Mouse (Mus musculus) heart, postnatal 4 days (tissue): ENCODE data around the gene Kcnf1. TPM values are rescaled to one million over a fixed set of nuclear protein-coding genes. Genes with fewer than 3 reads are reported as not detected.

Experiments used
- DNase-seq: peaks from one replicate; pipeline ENCODE4 v3.0.0; 2021
- total RNA-seq, 2 experiments: library from RNA; stranded (reverse); gene quantifications; 2 replicates each; pipeline ENCODE4 v1.2.3; 2021

Gene Kcnf1
- under 1 TPM; 0.33 to 0.47 TPM for total RNA-seq

- DNase-seq, result no peak
These were observed at the start of gene Kcnf1 for GRCm38 (mm10) chr12:17176757-17177092. Kcnf1 (minus strand) TSS chr12:17176888.

- DNase-seq, result peak; percentile 26
These were observed 48.3 kb upstream of the Kcnf1 start for GRCm38 (mm10) chr12:17225012-17225411.

- no peak for DNase-seq
These were observed 46.4 kb upstream of the Kcnf1 start for GRCm38 (mm10) chr12:17223050-17223449.

- DNase-seq, result peak; percentile 14
These were observed 45.3 kb upstream of the Kcnf1 start for GRCm38 (mm10) chr12:17221891-17222428.

GRCm38 (mm10) chr12:17220631-17221030 is 43.9 kb upstream of the Kcnf1 start:
- DNase-seq, result no peak

GRCm38 (mm10) chr12:17219107-17219506 is 42.4 kb upstream of the Kcnf1 start:
- DNase-seq, result no peak

GRCm38 (mm10) chr12:17218390-17218789 is 41.7 kb upstream of the Kcnf1 start:
- DNase-seq, result no peak

GRCm38 (mm10) chr12:17215751-17216150 is 39.1 kb upstream of the Kcnf1 start:
- DNase-seq, result no peak

GRCm38 (mm10) chr12:17202492-17203322 is 26.0 kb upstream of the Kcnf1 start:
- DNase-seq, result no peak

- no peak for DNase-seq
These were observed 21.9 kb upstream of the Kcnf1 start for GRCm38 (mm10) chr12:17198621-17199020.

GRCm38 (mm10) chr12:17194140-17194539 is 17.5 kb upstream of the Kcnf1 start:
- DNase-seq, result no peak

- DNase-seq, result no peak
These were observed 16.6 kb upstream of the Kcnf1 start for GRCm38 (mm10) chr12:17193311-17193710.

- DNase-seq, result no peak
These were observed 16.2 kb upstream of the Kcnf1 start for GRCm38 (mm10) chr12:17192887-17193286.

GRCm38 (mm10) chr12:17184303-17184775 is 7.7 kb upstream of the Kcnf1 start:
- DNase-seq, result peak; percentile 61

GRCm38 (mm10) chr12:17183788-17184187 is 7.1 kb upstream of the Kcnf1 start:
- no peak for DNase-seq

- peak; percentile 43 for DNase-seq
These were observed 489 bp downstream of the Kcnf1 start for GRCm38 (mm10) chr12:17176041-17176756.

GRCm38 (mm10) chr12:17175531-17175951 is 1.1 kb downstream of the Kcnf1 start:
- DNase-seq, result no peak

GRCm38 (mm10) chr12:17175124-17175523 is 1.6 kb downstream of the Kcnf1 start:
- DNase-seq, result no peak

- DNase-seq, result no peak
These were observed 2.4 kb downstream of the Kcnf1 start for GRCm38 (mm10) chr12:17174134-17174893.

- DNase-seq, result no peak
These were observed 6.3 kb downstream of the Kcnf1 start for GRCm38 (mm10) chr12:17170406-17170805.

- no peak for DNase-seq
These were observed 10.6 kb downstream of the Kcnf1 start for GRCm38 (mm10) chr12:17166116-17166515.

- no peak for DNase-seq
These were observed 12.7 kb downstream of the Kcnf1 start for GRCm38 (mm10) chr12:17163996-17164395.

- DNase-seq, result no peak
These were observed 17.1 kb downstream of the Kcnf1 start for GRCm38 (mm10) chr12:17159549-17159948.
